Mouse (Mus musculus) layer of hippocampus, postnatal 36 days (tissue): ENCODE measurements around the gene Srxn1. TPM values are rescaled to one million over a fixed set of nuclear protein-coding genes. Genes with fewer than 3 reads are reported as not detected.
"Not testable (repeated sequence)": the region's sequence is repeated elsewhere in the genome, so short reads cannot be mapped to it uniquely, and the experiment has no call there.

Experiments used
- DNase-seq, 2 experiments: peaks; one replicate each; pipeline ENCODE4 v3.0.0; 2022
- total RNA-seq, 2 experiments: library from RNA; stranded (reverse); gene quantifications; 2 replicates each; pipeline ENCODE4 v1.2.3; 2021

Srxn1 gene
- total RNA-seq = 10 to 100 TPM; 71.6 to 77.6 TPM

- peak; percentile 79 to 80 for DNase-seq
Observed at GRCm38 (mm10) chr2:152105318-152106224, at the start of gene Srxn1. Gene Srxn1 (plus strand): TSS chr2:152105516.

- peak in 1 of 2 experiments; percentile 46 for DNase-seq
Observed at GRCm38 (mm10) chr2:152056368-152057251, 48.7 kb upstream of the Srxn1 start.

DNA sequence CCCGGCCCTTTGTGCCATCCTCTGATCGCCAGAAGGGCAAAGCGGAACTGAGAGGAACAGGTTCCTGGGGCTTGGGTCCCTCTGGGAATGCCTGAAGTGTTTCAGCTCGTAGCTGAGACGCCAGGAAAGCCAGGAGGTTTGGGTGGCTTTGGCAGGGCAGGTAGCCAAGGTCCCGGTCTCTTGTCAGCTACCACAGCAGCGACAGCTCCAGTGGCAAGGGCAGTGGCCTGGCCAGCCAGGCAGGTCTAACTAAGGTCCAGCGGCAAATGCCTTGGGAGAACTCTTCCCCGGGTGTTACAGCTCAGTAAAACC, 48.1 kb upstream of the Srxn1 start:
- no peak for DNase-seq

DNA sequence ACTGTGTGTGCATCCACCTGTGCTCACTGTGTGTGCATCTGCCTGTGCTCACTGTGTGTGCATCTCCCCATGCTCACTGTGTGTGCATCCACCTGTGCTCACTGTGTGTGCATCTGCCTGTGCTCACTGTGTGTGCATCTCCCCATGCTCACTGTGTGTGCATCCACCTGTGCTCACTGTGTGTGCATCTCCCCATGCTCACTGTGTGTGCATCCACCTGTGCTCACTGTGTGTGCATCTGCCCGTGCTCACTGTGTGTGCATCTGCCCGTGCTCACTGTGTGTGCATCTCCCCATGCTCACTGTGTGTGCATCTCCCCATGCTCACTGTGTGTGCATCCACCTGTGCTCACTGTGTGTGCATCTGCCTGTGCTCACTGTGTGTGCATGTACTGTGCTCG, 42.5 kb upstream of the Srxn1 start:
- DNase-seq = not testable (repeated sequence)

- no peak for DNase-seq
Observed at GRCm38 (mm10) chr2:152068660-152069433, 36.5 kb upstream of the Srxn1 start.

GRCm38 (mm10) chr2:152069434-152069786, 35.9 kb upstream of the Srxn1 start:
- DNase-seq = no peak

DNA sequence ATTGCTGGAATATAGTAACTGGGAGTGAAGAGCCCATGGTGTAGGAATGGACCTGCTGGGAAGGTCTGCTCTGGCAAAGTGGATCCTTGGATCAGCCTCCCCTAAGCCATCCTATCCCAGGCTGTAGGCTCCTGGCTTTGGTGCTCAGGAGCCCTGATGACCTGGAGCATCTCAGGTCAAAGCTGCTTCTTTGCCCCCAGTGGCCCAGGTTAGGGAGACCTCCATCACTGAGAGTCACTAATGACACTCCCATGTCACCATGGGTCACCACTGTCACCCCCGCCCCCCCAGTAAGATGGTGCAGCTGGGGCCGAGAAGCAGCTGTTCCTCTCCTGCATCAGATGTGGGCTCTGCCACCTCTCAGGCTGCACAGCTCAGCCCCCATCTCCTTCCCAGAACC, 35.4 kb upstream of the Srxn1 start:
- DNase-seq = no peak

GRCm38 (mm10) chr2:152074521-152074920, 30.8 kb upstream of the Srxn1 start:
- no peak for DNase-seq

GRCm38 (mm10) chr2:152075294-152075889, 29.9 kb upstream of the Srxn1 start:
- DNase-seq = no peak

GRCm38 (mm10) chr2:152077337-152077736, 28.0 kb upstream of the Srxn1 start:
- no peak for DNase-seq

- peak in 1 of 2 experiments; percentile 57 for DNase-seq
Observed at GRCm38 (mm10) chr2:152080685-152081541, 24.4 kb upstream of the Srxn1 start, which contains the start of gene Scrt2. Gene Scrt2 (plus strand): TSS chr2:152081529.

DNA sequence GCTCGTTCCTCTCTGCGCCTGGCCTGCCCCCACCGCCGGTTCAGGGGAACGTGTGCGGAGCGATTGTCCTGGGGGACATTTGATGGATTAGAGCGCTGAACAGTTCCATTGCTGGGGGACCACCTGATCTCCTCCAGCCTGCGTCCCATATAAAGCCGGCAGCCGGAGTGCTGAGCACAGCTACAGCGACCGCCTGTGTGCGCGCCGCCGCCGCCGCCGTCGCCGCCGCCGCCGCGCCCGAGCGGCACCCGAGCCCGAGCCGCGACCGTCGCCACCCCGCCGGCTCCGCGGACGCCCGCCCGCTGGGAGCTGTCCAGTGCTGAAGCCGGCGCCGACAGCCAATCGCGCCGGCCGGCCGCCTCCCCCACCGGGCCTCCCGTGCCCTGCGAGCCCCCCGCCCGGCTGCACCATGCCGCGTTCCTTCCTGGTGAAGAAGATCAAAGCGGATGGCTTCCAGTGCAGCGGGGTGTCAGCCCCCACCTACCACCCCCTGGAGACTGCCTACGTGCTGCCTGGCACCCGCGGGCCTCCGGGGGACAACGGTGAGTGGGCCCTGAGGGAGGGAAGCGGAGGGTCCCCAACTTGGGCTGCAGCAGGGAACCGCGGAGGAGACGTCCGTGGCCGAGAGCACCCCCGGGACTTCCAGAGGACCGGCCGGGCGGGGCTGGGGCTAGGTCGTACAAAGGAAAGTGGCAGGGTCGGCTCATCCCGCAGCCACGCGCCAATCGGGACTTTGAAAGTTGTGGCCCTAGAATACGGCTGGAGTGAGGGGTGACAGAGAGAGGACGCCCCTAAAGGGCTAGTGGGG, 23.5 kb upstream of the Srxn1 start:
- peak; percentile 67 to 73 for DNase-seq

GRCm38 (mm10) chr2:152082456-152083285, 22.6 kb upstream of the Srxn1 start:
- peak in 1 of 2 experiments; percentile 20 for DNase-seq

- peak in 1 of 2 experiments; percentile 14 for DNase-seq
Observed at GRCm38 (mm10) chr2:152083411-152083810, 21.9 kb upstream of the Srxn1 start.

DNA sequence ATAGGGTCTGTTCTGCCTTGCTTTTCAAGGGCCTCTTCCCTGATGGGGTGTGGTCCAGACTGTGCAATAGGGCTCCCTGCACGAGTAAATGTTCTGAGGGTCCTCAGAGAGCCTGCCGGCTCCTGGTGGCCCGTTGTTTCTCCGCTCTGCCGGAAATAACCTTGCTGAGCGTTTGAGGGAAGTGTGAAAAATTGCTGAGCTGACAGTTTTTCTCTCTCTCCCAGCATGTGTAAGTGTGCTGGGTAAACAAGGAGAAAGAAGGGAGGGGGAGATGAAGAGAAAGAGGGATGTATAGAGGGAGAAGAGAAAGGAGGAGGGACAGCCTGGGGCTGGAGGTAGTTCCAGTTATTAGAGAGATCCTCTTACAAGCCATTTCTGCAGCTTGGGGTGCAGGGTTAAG, 21.0 kb upstream of the Srxn1 start:
- peak in 1 of 2 experiments; percentile 1 for DNase-seq

GRCm38 (mm10) chr2:152085414-152085813, 19.9 kb upstream of the Srxn1 start:
- no peak for DNase-seq

- no peak for DNase-seq
Observed at GRCm38 (mm10) chr2:152086451-152086850, 18.9 kb upstream of the Srxn1 start.

GRCm38 (mm10) chr2:152087111-152087510, 18.2 kb upstream of the Srxn1 start:
- no peak for DNase-seq

DNA sequence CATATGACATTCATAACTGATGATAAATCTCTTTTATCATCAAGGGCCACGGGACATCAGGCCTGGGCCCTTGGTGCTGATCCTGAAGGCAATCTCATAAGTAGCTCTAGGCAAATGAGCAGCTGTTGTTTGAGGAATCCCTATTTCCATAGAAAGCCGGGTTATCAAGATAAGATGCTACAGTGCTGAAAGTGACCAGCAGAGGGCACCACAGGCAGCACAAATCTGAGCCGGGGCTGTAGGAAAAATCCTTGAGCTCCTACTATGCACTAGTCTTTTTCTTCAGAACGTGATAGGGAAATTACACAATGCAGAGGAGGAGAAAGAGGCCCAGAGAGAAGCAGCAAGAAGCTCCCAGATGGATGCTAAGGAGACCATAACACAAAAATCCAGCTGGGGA, 16.2 kb upstream of the Srxn1 start:
- DNase-seq = no peak
